Mouse (Mus musculus): ENCODE results near the gene Enpep.

GRCm38 (mm10) chr3:129309926-129310325 lies 22.6 kb downstream of the Enpep start:
- TF ChIP-seq EP300 (IDR thresholded peaks at IDR 0.05; ENCODE audit: insufficient read depth, low read depth, low read length) (no peak), POLR2A (IDR thresholded peaks at IDR 0.05; ENCODE audit: insufficient read depth, low read length) (no peak)
